In genomic region chr5:77093961-77094360, GRCm38 (mm10) we compare ENCODE assay signal across 9 mouse cellular contexts. TPM values are rescaled to one million over a fixed set of nuclear protein-coding genes. Genes with fewer than 3 reads are reported as not detected.
DNase-seq lines count a peak whose midpoint lies in the region; ATAC-seq and TF ChIP-seq lines count a peak whose summit lies in the region.
"Had no signal": no experiment of that assay in that cellular context is flagged by ENCODE, and none has a peak within 500 bp of the region (broad histone marks: within the 10 kb centered on the region; RNA-seq: fewer than 3 reads in every experiment).

No protein-coding gene starts in this region.

- intact Hi-C loops in heart, adult 2 months (cut with DNase I): loop anchor here (2.0 kb wide), 2 partner anchors 21 to 61 kb away; partner anchors contain the start of gene Hopx

- TF ChIP-seq POLR2A in heart, adult 2 months (IDR thresholded peaks at IDR 0.05; ENCODE audit: insufficient read depth, low read depth, low read length): no peak
- no peak for TF ChIP-seq POLR2A in spleen, adult 2 months (IDR thresholded peaks at IDR 0.05; ENCODE audit: low read depth, low read length)

- no peak overlapping the region for H3K9ac ChIP-seq in heart, adult 2 months (ENCODE audit: low read depth, low read length)
- H3K9ac ChIP-seq in liver, embryonic 12.5 days: no peak overlapping the region
- H3K9ac ChIP-seq in stomach, embryonic 16.5 days (ENCODE audit: low read length): no peak overlapping the region

- no peaks in the 10 kb centered on the region for H3K79me2 ChIP-seq in heart, adult 2 months (replicated peaks; ENCODE audit: control insufficient read depth, insufficient read depth, low read length)

- 52% methylated on average over 8 of the region's 8 CpGs for WGBS in heart, adult 2 months
- 71% methylated on average over 8 of the region's 8 CpGs for WGBS in spleen, adult 2 months
- WGBS in liver, embryonic 12.5 days (ENCODE audit: insufficient replicate concordance): 45% methylated on average over 8 of the region's 8 CpGs
- 44% methylated on average over 8 of the region's 8 CpGs for WGBS in stomach, embryonic 16.5 days

- no peak for TF ChIP-seq CTCF in heart, adult 2 months (IDR thresholded peaks at IDR 0.05)
- no peak for TF ChIP-seq CTCF in spleen, adult 2 months (IDR thresholded peaks at IDR 0.05; ENCODE audit: extremely low read depth, insufficient read depth, insufficient read length, insufficient replicate concordance)

- peaks cover 7% of the 10 kb centered on the region for H3K4me1 ChIP-seq in heart, adult 2 months (ENCODE audit: control insufficient read depth, insufficient read depth, low read length)
- H3K4me1 ChIP-seq in spleen, adult 2 months (ENCODE audit: control insufficient read depth, insufficient read depth, insufficient read length): peaks cover 20% of the 10 kb centered on the region
- H3K4me1 ChIP-seq in liver, embryonic 12.5 days: peaks cover 12% of the 10 kb centered on the region
- H3K4me1 ChIP-seq in stomach, embryonic 16.5 days (ENCODE audit: control insufficient read depth, insufficient read depth, low read length): peaks cover 4% of the 10 kb centered on the region; the same call in 1 of the 2 replicates

- no peaks in the 10 kb centered on the region for H3K9me3 ChIP-seq in liver, embryonic 12.5 days (replicated peaks)
- H3K9me3 ChIP-seq in stomach, embryonic 16.5 days (replicated peaks; ENCODE audit: control insufficient read depth, low read length): no peaks in the 10 kb centered on the region

- no peak for TF ChIP-seq EP300 in heart, adult 2 months (IDR thresholded peaks at IDR 0.05; ENCODE audit: insufficient read depth, low read depth, low read length)

- no peak for ATAC-seq in liver, embryonic 12.5 days
- ATAC-seq in stomach, embryonic 16.5 days (ENCODE audit: insufficient read depth, low FRiP score): no peak

- DNase-seq in heart, adult 2 months: no peak
- DNase-seq in heart, postnatal 4 days: no peak
- no peak for DNase-seq in spleen, adult 2 months (ENCODE audit: low read depth in 1 of 2, low spot score in 2 of 2)
- no peak for DNase-seq in spleen, adult 18-20 months
- DNase-seq in thymus, postnatal 4 days: no peak
- DNase-seq in urinary bladder, adult 18-20 months (ENCODE audit: low spot score in 2 of 2): no peak
- DNase-seq: adrenal gland, postnatal 10 days had no signal

- peaks cover 8% of the 10 kb centered on the region for H3K36me3 ChIP-seq in heart, adult 2 months (ENCODE audit: control insufficient read depth, insufficient read depth, low read length)
- H3K36me3 ChIP-seq in spleen, adult 2 months (ENCODE audit: control insufficient read depth, insufficient read depth, low read length): no peaks in the 10 kb centered on the region
- no peaks in the 10 kb centered on the region for H3K36me3 ChIP-seq in liver, embryonic 12.5 days
- no peaks in the 10 kb centered on the region for H3K36me3 ChIP-seq in stomach, embryonic 16.5 days (ENCODE audit: control insufficient read depth, insufficient read depth, low read length)

- H3K4me2 ChIP-seq in liver, embryonic 12.5 days: peak overlapping the region; percentile 94
- H3K4me2 ChIP-seq in stomach, embryonic 16.5 days (ENCODE audit: low read depth, low read length): peak overlapping the region; percentile 99

- H3K27me3 ChIP-seq in heart, adult 2 months (ENCODE audit: control insufficient read depth, insufficient read depth, low read length): no peaks in the 10 kb centered on the region
- no peaks in the 10 kb centered on the region for H3K27me3 ChIP-seq in spleen, adult 2 months (ENCODE audit: control insufficient read depth, insufficient read depth, low read length)
- peaks cover 45% of the 10 kb centered on the region for H3K27me3 ChIP-seq in liver, embryonic 12.5 days (replicated peaks)
- no peaks in the 10 kb centered on the region for H3K27me3 ChIP-seq in stomach, embryonic 16.5 days (ENCODE audit: control insufficient read depth, insufficient read depth, low read length)

- H3K27ac ChIP-seq in heart, adult 2 months: peak overlapping the region; percentile 26
- no peak overlapping the region for H3K27ac ChIP-seq in spleen, adult 2 months (ENCODE audit: insufficient read depth, low read length)
- H3K27ac ChIP-seq in liver, embryonic 12.5 days: no peak overlapping the region
- no peak overlapping the region for H3K27ac ChIP-seq in stomach, embryonic 16.5 days (ENCODE audit: low read length)

- H3K4me3 ChIP-seq in heart, adult 2 months: peak overlapping the region; percentile 42
- peak overlapping the region; percentile 43; the same call in 1 of the 2 replicates for H3K4me3 ChIP-seq in spleen, adult 2 months (ENCODE audit: extremely low read depth, insufficient read depth, insufficient read length)
- peak overlapping the region; percentile 62 for H3K4me3 ChIP-seq in liver, embryonic 12.5 days
- H3K4me3 ChIP-seq in stomach, embryonic 16.5 days (replicated peaks; ENCODE audit: low read length): peak overlapping the region; percentile 57

RNA-seq across cellular contexts. Expression of gene Hopx, which starts 21.0 kb away (rescaled TPM):
- 100 to 1,000 TPM; 367 to 385 TPM for total RNA-seq in heart, adult 2 months (2021)
- 284 and 285 TPM in 2 replicates for polyA plus RNA-seq in heart, adult 2 months (2012; rRNA removed)
- total RNA-seq in heart, postnatal 4 days (2021): 100 to 1,000 TPM; 432 to 451 TPM
- 18.2 and 26.1 TPM in 2 replicates for polyA plus RNA-seq in spleen, adult 2 months (2012; rRNA removed)
- polyA plus RNA-seq in liver, embryonic 12.5 days (2016; fragmentation: Nextera tagmentation; extraction: Ambion mirVana): 0.19 TPM in 1 of 2 replicates, not detected in the other
- 6.9 and 11.2 TPM in 2 replicates for polyA plus RNA-seq in stomach, embryonic 16.5 days (2015; fragmentation: Nextera tagmentation; extraction: Ambion mirVana)

Comparison
In these comparisons a context has a peak if more than half of its experiments do, and no peak if none do; other contexts are left out.
1. RNA of gene Hopx, which starts 21.0 kb away (polyA plus RNA-seq): 284 to 285 TPM in heart, adult 2 months; 18.2 to 26.1 TPM in spleen, adult 2 months, 6.9 to 11.2 TPM in stomach, embryonic 16.5 days and 0.19 TPM in liver, embryonic 12.5 days; every median in the first group is over 10 times any median in the second.
2. Peak in every context shown above with its lines, with median percentiles within 50 percentile points of each other: H3K4me3 ChIP-seq.